Mouse (Mus musculus): ENCODE data around the gene Uckl1. TPM values are rescaled to one million over a fixed set of nuclear protein-coding genes. Genes with fewer than 3 reads are reported as not detected.

The Uckl1 gene
- 10 to 100 TPM; 24.8 to 27.3 TPM for total RNA-seq (2021)
- long read RNA-seq, experiment 1, partial matches to known transcripts: 3 of 26 reads
- long read RNA-seq, experiment 1, other reads (novel, unspliced or antisense): 21 of 26 reads
- long read RNA-seq, experiment 2, partial matches to known transcripts: 2 of 27 reads
- long read RNA-seq, experiment 2, other reads (novel, unspliced or antisense): 25 of 27 reads

- intact Hi-C loops (cut with DNase I): loop anchor here (5.0 kb wide), 1 partner anchor 192 kb away; no protein-coding TSS in a partner anchor
- no peak for DNase-seq
These were observed at the start of gene Uckl1 for GRCm38 (mm10) chr2:181584411-181584942. TSS of gene Uckl1 (minus strand) at chr2:181584892.

- DNase-seq: no peak
- intact Hi-C loops (cut with DNase I): no loop called here
These were observed 47.9 kb upstream of the Uckl1 start for GRCm38 (mm10) chr2:181632624-181633023.

- intact Hi-C loops (cut with DNase I): no loop called here
- DNase-seq: no peak
These were observed 43.8 kb upstream of the Uckl1 start for GRCm38 (mm10) chr2:181628471-181628870.

GRCm38 (mm10) chr2:181623401-181623800 lies 38.7 kb upstream of the Uckl1 start:
- intact Hi-C loops (cut with DNase I): no loop called here
- DNase-seq: no peak

GRCm38 (mm10) chr2:181618761-181619495 lies 34.2 kb upstream of the Uckl1 start:
- no peak for DNase-seq
- intact Hi-C loops (cut with DNase I): no loop called here

- no peak for DNase-seq
- intact Hi-C loops (cut with DNase I): no loop called here
These were observed 17.7 kb upstream of the Uckl1 start for GRCm38 (mm10) chr2:181602367-181602766.

GRCm38 (mm10) chr2:181601751-181602145 lies 17.1 kb upstream of the Uckl1 start:
- DNase-seq: no peak
- intact Hi-C loops (cut with DNase I): no loop called here

- intact Hi-C loops (cut with DNase I): no loop called here
- peak; percentile 93 to 95 for DNase-seq
These were observed 16.4 kb upstream of the Uckl1 start for GRCm38 (mm10) chr2:181600828-181601750.

GRCm38 (mm10) chr2:181600226-181600758 lies 15.6 kb upstream of the Uckl1 start:
- intact Hi-C loops (cut with DNase I): no loop called here
- DNase-seq: no peak

- DNase-seq: peak in 1 of 2 experiments; percentile 46
- intact Hi-C loops (cut with DNase I): loop anchor here (10.0 kb wide), 1 partner anchor 414 kb away; the partner anchor contains the start of gene Ppdpf
These were observed 14.0 kb upstream of the Uckl1 start, which contains the start of gene Samd10 for GRCm38 (mm10) chr2:181598454-181599351. TSS of gene Samd10 (minus strand) at chr2:181599212.

GRCm38 (mm10) chr2:181597378-181598061 lies 12.8 kb upstream of the Uckl1 start:
- intact Hi-C loops (cut with DNase I): loop anchor here (10.0 kb wide), 1 partner anchor 413 kb away; the partner anchor contains the start of gene Ppdpf
- DNase-seq: no peak

GRCm38 (mm10) chr2:181596221-181596960 lies 11.7 kb upstream of the Uckl1 start:
- intact Hi-C loops (cut with DNase I): loop anchor here (10.0 kb wide), 1 partner anchor 412 kb away; the partner anchor contains the start of gene Ppdpf

GRCm38 (mm10) chr2:181594946-181595696 lies 10.4 kb upstream of the Uckl1 start:
- intact Hi-C loops (cut with DNase I): loop anchor here (1.0 to 10.0 kb wide), 2 partner anchors 203 to 410 kb away; partner anchors contain the start of gene Ppdpf
- no peak for DNase-seq

More at GRCm38 (mm10) chr2:181596221-181596960, 11.7 kb upstream of the Uckl1 start:
- no peak for DNase-seq

- no peak for DNase-seq
- intact Hi-C loops (cut with DNase I): loop anchor here (10.0 kb wide), 1 partner anchor 409 kb away; the partner anchor contains the start of gene Ppdpf
These were observed 9.2 kb upstream of the Uckl1 start for GRCm38 (mm10) chr2:181593937-181594336.

GRCm38 (mm10) chr2:181593042-181593421 lies 8.3 kb upstream of the Uckl1 start:
- intact Hi-C loops (cut with DNase I): loop anchor here (10.0 kb wide), 1 partner anchor 408 kb away; the partner anchor contains the start of gene Ppdpf
- no peak for DNase-seq

GRCm38 (mm10) chr2:181592231-181593041 lies 7.7 kb upstream of the Uckl1 start, which contains the start of gene Zfp512b:
TSS of gene Zfp512b (minus strand) at chr2:181592803.
- intact Hi-C loops (cut with DNase I): loop anchor here (10.0 kb wide), 1 partner anchor 408 kb away; the partner anchor contains the start of gene Ppdpf
- DNase-seq: peak; percentile 48 to 62
